Mouse (Mus musculus): Measurements from ENCODE around the gene Nceh1. TPM values are rescaled to one million over a fixed set of nuclear protein-coding genes. Genes with fewer than 3 reads are reported as not detected.

The Nceh1 gene
- polyA plus RNA-seq, 1 experiment = 2.4 TPM

- Histone ChIP-seq H3K36me3 (ENCODE audit: control insufficient read depth, insufficient read depth, low read length) (no peaks in the 10 kb centered on the region), H3K27me3 (ENCODE audit: control insufficient read depth, insufficient read depth, low read length) (no peaks in the 10 kb centered on the region), H3K4me3 (ENCODE audit: control insufficient read depth, low read depth, low read length) (no peak overlapping the region), H3K4me1 (ENCODE audit: control insufficient read depth, insufficient read depth, low read length) (no peaks in the 10 kb centered on the region), H3K27ac (ENCODE audit: control insufficient read depth, insufficient read depth, low read depth, low read length) (no peak overlapping the region)
- TF ChIP-seq CTCF (IDR thresholded peaks at IDR 0.05; ENCODE audit: control insufficient read depth, insufficient read depth, insufficient replicate concordance, low read depth, low read length) = no peak
- no peak for TF ChIP-seq POLR2A (IDR thresholded peaks at IDR 0.05; ENCODE audit: control insufficient read depth, low read depth, low read length)
Observed at GRCm38 (mm10) chr3:27165481-27166065, 17.2 kb upstream of the Nceh1 start.

GRCm38 (mm10) chr3:27170257-27170656 is 12.5 kb upstream of the Nceh1 start:
- no peak for TF ChIP-seq CTCF (IDR thresholded peaks at IDR 0.05; ENCODE audit: control insufficient read depth, insufficient read depth, insufficient replicate concordance, low read depth, low read length)
- no peak for TF ChIP-seq POLR2A (IDR thresholded peaks at IDR 0.05; ENCODE audit: control insufficient read depth, low read depth, low read length)
- H3K27ac ChIP-seq (ENCODE audit: control insufficient read depth, insufficient read depth, low read depth, low read length) = no peak overlapping the region
- no peak overlapping the region for H3K4me3 ChIP-seq (ENCODE audit: control insufficient read depth, low read depth, low read length)

GRCm38 (mm10) chr3:27179711-27180110 is 3.1 kb upstream of the Nceh1 start:
- Histone ChIP-seq H3K4me3 (ENCODE audit: control insufficient read depth, low read depth, low read length) (no peak overlapping the region), H3K27ac (ENCODE audit: control insufficient read depth, insufficient read depth, low read depth, low read length) (no peak overlapping the region), H3K4me1 (ENCODE audit: control insufficient read depth, insufficient read depth, low read length) (peaks cover 7% of the 10 kb centered on the region; the same call in 1 of the 2 replicates), H3K36me3 (ENCODE audit: control insufficient read depth, insufficient read depth, low read length) (no peaks in the 10 kb centered on the region), H3K27me3 (ENCODE audit: control insufficient read depth, insufficient read depth, low read length) (no peaks in the 10 kb centered on the region)
- TF ChIP-seq POLR2A (IDR thresholded peaks at IDR 0.05; ENCODE audit: control insufficient read depth, low read depth, low read length) = no peak

More at GRCm38 (mm10) chr3:27170257-27170656, 12.5 kb upstream of the Nceh1 start:
- H3K36me3 ChIP-seq (ENCODE audit: control insufficient read depth, insufficient read depth, low read length) = no peaks in the 10 kb centered on the region
- no peaks in the 10 kb centered on the region for H3K27me3 ChIP-seq (ENCODE audit: control insufficient read depth, insufficient read depth, low read length)
- no peaks in the 10 kb centered on the region for H3K4me1 ChIP-seq (ENCODE audit: control insufficient read depth, insufficient read depth, low read length)

GRCm38 (mm10) chr3:27183601-27184175 is 923 bp downstream of the Nceh1 start:
- Histone ChIP-seq H3K27ac (ENCODE audit: control insufficient read depth, insufficient read depth, low read depth, low read length) (no peak overlapping the region), H3K4me1 (ENCODE audit: control insufficient read depth, insufficient read depth, low read length) (peaks cover 7% of the 10 kb centered on the region; the same call in 1 of the 2 replicates), H3K27me3 (ENCODE audit: control insufficient read depth, insufficient read depth, low read length) (no peaks in the 10 kb centered on the region), H3K36me3 (ENCODE audit: control insufficient read depth, insufficient read depth, low read length) (no peaks in the 10 kb centered on the region), H3K4me3 (ENCODE audit: control insufficient read depth, low read depth, low read length) (peak overlapping the region; percentile 86)
- no peak for TF ChIP-seq CTCF (IDR thresholded peaks at IDR 0.05; ENCODE audit: control insufficient read depth, insufficient read depth, insufficient replicate concordance, low read depth, low read length)
- TF ChIP-seq POLR2A (IDR thresholded peaks at IDR 0.05; ENCODE audit: control insufficient read depth, low read depth, low read length) = no peak

- no peaks in the 10 kb centered on the region for H3K27me3 ChIP-seq (ENCODE audit: control insufficient read depth, insufficient read depth, low read length)
- no peak overlapping the region for H3K27ac ChIP-seq (ENCODE audit: control insufficient read depth, insufficient read depth, low read depth, low read length)
- H3K4me1 ChIP-seq (ENCODE audit: control insufficient read depth, insufficient read depth, low read length) = peaks cover 4% of the 10 kb centered on the region; the same call in 1 of the 2 replicates
- TF ChIP-seq POLR2A (IDR thresholded peaks at IDR 0.05; ENCODE audit: control insufficient read depth, low read depth, low read length) (no peak), CTCF (IDR thresholded peaks at IDR 0.05; ENCODE audit: control insufficient read depth, insufficient read depth, insufficient replicate concordance, low read depth, low read length) (no peak)
- H3K36me3 ChIP-seq (ENCODE audit: control insufficient read depth, insufficient read depth, low read length) = no peaks in the 10 kb centered on the region
- H3K4me3 ChIP-seq (ENCODE audit: control insufficient read depth, low read depth, low read length) = no peak overlapping the region
Observed at GRCm38 (mm10) chr3:27188386-27188785, 5.6 kb downstream of the Nceh1 start.

- Histone ChIP-seq H3K36me3 (ENCODE audit: control insufficient read depth, insufficient read depth, low read length) (no peaks in the 10 kb centered on the region), H3K27ac (ENCODE audit: control insufficient read depth, insufficient read depth, low read depth, low read length) (no peak overlapping the region), H3K4me3 (ENCODE audit: control insufficient read depth, low read depth, low read length) (no peak overlapping the region), H3K27me3 (ENCODE audit: control insufficient read depth, insufficient read depth, low read length) (no peaks in the 10 kb centered on the region), H3K4me1 (ENCODE audit: control insufficient read depth, insufficient read depth, low read length) (no peaks in the 10 kb centered on the region)
- TF ChIP-seq POLR2A (IDR thresholded peaks at IDR 0.05; ENCODE audit: control insufficient read depth, low read depth, low read length) (no peak), CTCF (IDR thresholded peaks at IDR 0.05; ENCODE audit: control insufficient read depth, insufficient read depth, insufficient replicate concordance, low read depth, low read length) (no peak)
Observed at GRCm38 (mm10) chr3:27189320-27190261, 6.8 kb downstream of the Nceh1 start.

- Histone ChIP-seq H3K4me3 (ENCODE audit: control insufficient read depth, low read depth, low read length) (no peak overlapping the region), H3K27me3 (ENCODE audit: control insufficient read depth, insufficient read depth, low read length) (no peaks in the 10 kb centered on the region), H3K27ac (ENCODE audit: control insufficient read depth, insufficient read depth, low read depth, low read length) (no peak overlapping the region), H3K36me3 (ENCODE audit: control insufficient read depth, insufficient read depth, low read length) (no peaks in the 10 kb centered on the region), H3K4me1 (ENCODE audit: control insufficient read depth, insufficient read depth, low read length) (no peaks in the 10 kb centered on the region)
- TF ChIP-seq CTCF (IDR thresholded peaks at IDR 0.05; ENCODE audit: control insufficient read depth, insufficient read depth, insufficient replicate concordance, low read depth, low read length) (no peak), POLR2A (IDR thresholded peaks at IDR 0.05; ENCODE audit: control insufficient read depth, low read depth, low read length) (no peak)
Observed at GRCm38 (mm10) chr3:27190865-27191264, 8.1 kb downstream of the Nceh1 start.

Data from testis, adult 2 months (tissue).